Comparison of ENCODE assay signal across 23 mouse cellular contexts in genomic region chr1:64631526-64631925, GRCm38 (mm10).
"Had no signal": no experiment of that assay in that cellular context is flagged by ENCODE, and none has a peak within 500 bp of the region (broad histone marks: within the 10 kb centered on the region; RNA-seq: fewer than 3 reads in every experiment).

No protein-coding gene starts in this region.

- H3K4me1 ChIP-seq: limb, embryonic 10.5 days; limb, embryonic 13.5 days; liver, embryonic 15.5 days; lung, embryonic 15.5 days; midbrain, embryonic 10.5 days; midbrain, embryonic 13.5 days; neural tube, embryonic 12.5 days; neural tube, embryonic 15.5 days; stomach, embryonic 15.5 days had no signal

- H3K27me3 ChIP-seq: limb, embryonic 13.5 days; liver, embryonic 12.5 days; lung, embryonic 15.5 days; midbrain, embryonic 13.5 days; neural tube, embryonic 12.5 days; neural tube, embryonic 15.5 days; stomach, embryonic 15.5 days had no signal

- H3K36me3 ChIP-seq: limb, embryonic 10.5 days; limb, embryonic 13.5 days; liver, embryonic 12.5 days; liver, embryonic 15.5 days; lung, embryonic 15.5 days; midbrain, embryonic 10.5 days; midbrain, embryonic 13.5 days; neural tube, embryonic 12.5 days; neural tube, embryonic 15.5 days; stomach, embryonic 15.5 days had no signal

- ATAC-seq: liver, embryonic 12.5 days; midbrain, embryonic 13.5 days had no signal

- H3K4me3 ChIP-seq: layer of hippocampus, adult 2 months; limb, embryonic 10.5 days; limb, embryonic 13.5 days; liver, embryonic 12.5 days; liver, embryonic 15.5 days; lung, embryonic 15.5 days; megakaryocyte, embryonic 14.5 days; midbrain, embryonic 10.5 days; midbrain, embryonic 13.5 days; neural tube, embryonic 12.5 days; neural tube, embryonic 15.5 days; stomach, embryonic 15.5 days had no signal

- H3K4me2 ChIP-seq: limb, embryonic 13.5 days; liver, embryonic 12.5 days; liver, embryonic 15.5 days; lung, embryonic 15.5 days; midbrain, embryonic 13.5 days; neural tube, embryonic 12.5 days; neural tube, embryonic 15.5 days; stomach, embryonic 15.5 days had no signal

- DNase-seq: kidney, adult 9 months; kidney, postnatal 25 days; layer of hippocampus, adult 9-11 months; liver; lung, adult 18-20 months; lung, postnatal 10 days; lung, postnatal 36 days; right cerebral cortex, adult 18-20 months; right cerebral cortex, postnatal 25 days; spleen, adult 18-20 months; thymus, postnatal 25 days had no signal

- H3K9ac ChIP-seq: limb, embryonic 13.5 days; liver, embryonic 12.5 days; liver, embryonic 15.5 days; lung, embryonic 15.5 days; midbrain, embryonic 13.5 days; neural tube, embryonic 12.5 days; neural tube, embryonic 15.5 days; stomach, embryonic 15.5 days had no signal

- H3K27ac ChIP-seq: layer of hippocampus, adult 2 months; limb, embryonic 10.5 days; limb, embryonic 13.5 days; liver, embryonic 12.5 days; liver, embryonic 15.5 days; lung, embryonic 15.5 days; midbrain, embryonic 10.5 days; midbrain, embryonic 13.5 days; neural tube, embryonic 12.5 days; neural tube, embryonic 15.5 days; stomach, embryonic 15.5 days had no signal

- H3K9me3 ChIP-seq: limb, embryonic 10.5 days; limb, embryonic 13.5 days; liver, embryonic 12.5 days; liver, embryonic 15.5 days; lung, embryonic 15.5 days; midbrain, embryonic 10.5 days; midbrain, embryonic 13.5 days; neural tube, embryonic 12.5 days; neural tube, embryonic 15.5 days; stomach, embryonic 15.5 days had no signal
